Mouse (Mus musculus): ENCODE measurements around the gene Med19.

- TF ChIP-seq CTCF (IDR thresholded peaks at IDR 0.05; ENCODE audit: control insufficient read depth, insufficient read depth, insufficient read length): no peak
- TF ChIP-seq MAX (IDR thresholded peaks at IDR 0.05): no peak
Measured at GRCm38 (mm10) chr2:84737451-84737925, 59.3 kb downstream of the Med19 start.
